Mouse (Mus musculus) brain, embryonic 14.5 days (tissue): ENCODE results near the gene 1700018B08Rik.

Source experiments
- CTCF ChIP-seq: fragments of 200-500 bp; IDR thresholded peaks from 2 replicates; pipeline ENCODE4 v1.5.1; 2012; ENCODE audit warnings: inconsistent platforms, mild to moderate bottlenecking, moderate library complexity, borderline replicate concordance; ENCODE audit not compliant: insufficient read depth, insufficient read length; ENCODE audit errors: extremely low read depth
- POLR2A ChIP-seq: fragments of 200-500 bp; IDR thresholded peaks from 2 replicates; pipeline ENCODE4 v1.6.1; 2012; ENCODE audit warnings: mild to moderate bottlenecking, inconsistent platforms, borderline replicate concordance; ENCODE audit not compliant: poor library complexity, insufficient read depth, insufficient read length, severe bottlenecking; ENCODE audit errors: extremely low read depth

DNA sequence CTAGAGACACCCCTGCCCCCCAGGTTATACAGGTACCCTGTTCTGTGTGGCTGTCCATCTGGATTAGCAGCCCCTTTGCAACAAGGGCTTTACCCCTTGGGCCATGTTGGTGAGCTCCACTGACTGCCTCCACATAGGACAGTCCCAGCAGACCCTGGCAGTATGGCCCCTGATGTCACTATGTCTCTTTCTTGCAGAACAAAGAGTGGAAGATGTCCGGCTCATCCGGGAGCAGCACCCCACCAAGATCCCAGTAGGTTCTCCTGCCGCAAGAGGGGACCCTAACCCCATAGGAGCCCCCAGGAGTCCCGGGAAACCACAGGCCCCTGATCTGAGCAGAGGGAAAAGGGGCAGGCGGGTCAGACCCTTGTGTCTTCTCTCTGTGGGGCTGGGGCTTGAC is 49.2 kb upstream of the 1700018B08Rik start:
- TF ChIP-seq CTCF (no peak), POLR2A (no peak)
